Mouse (Mus musculus) erythroblast, embryonic 14.5 days (primary cell): ENCODE measurements around the gene Klhl6.

Source experiments
- GATA1 ChIP-seq: IDR thresholded peaks from 2 replicates; pipeline ENCODE4 v1.6.1; 2012; ENCODE audit warnings: low read length, inconsistent platforms, mixed read lengths
- TAL1 ChIP-seq: IDR thresholded peaks from 3 replicates; pipeline ENCODE4 v1.6.1; 2012; ENCODE audit warnings: low read length, inconsistent platforms, mixed read lengths

DNA sequence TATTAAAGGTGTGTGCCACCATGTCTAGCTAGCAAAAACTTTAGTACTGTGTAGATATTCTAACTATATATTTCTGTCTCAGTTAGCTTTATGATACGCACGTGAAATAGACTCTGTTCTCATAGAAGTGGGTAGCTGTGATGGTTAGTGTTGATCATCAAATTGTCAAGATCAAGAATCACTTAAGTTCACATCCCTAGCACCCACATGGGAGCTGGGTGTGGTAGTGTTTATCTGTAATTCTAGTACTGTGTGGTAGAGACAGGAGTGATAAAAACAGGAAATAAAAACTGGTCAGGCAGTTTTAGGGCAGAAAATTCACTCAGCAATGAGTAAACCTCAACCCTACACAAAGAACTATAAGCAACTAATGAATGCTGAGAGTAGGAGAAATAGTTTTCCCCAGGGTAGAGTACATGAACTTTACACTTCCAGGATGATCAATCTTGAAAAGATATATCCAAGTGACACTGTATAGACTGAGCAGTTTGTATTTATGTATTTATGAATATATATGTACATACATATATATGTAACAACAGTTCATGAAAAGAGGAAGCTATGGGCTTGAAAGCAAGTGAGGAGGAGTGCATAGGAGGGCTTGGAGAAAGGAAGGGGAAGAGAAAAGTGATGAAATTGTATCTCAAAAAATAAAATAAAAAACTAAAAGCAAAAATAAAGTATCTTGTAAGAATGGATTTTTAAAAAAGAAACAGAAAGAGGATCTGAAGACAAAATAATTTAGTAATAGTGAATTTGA, 2.2 kb upstream of the Klhl6 start:
- TF ChIP-seq TAL1: no peak
- TF ChIP-seq GATA1: no peak
